Mouse (Mus musculus): Measurements from ENCODE around the gene Cyp2c68.

DNA sequence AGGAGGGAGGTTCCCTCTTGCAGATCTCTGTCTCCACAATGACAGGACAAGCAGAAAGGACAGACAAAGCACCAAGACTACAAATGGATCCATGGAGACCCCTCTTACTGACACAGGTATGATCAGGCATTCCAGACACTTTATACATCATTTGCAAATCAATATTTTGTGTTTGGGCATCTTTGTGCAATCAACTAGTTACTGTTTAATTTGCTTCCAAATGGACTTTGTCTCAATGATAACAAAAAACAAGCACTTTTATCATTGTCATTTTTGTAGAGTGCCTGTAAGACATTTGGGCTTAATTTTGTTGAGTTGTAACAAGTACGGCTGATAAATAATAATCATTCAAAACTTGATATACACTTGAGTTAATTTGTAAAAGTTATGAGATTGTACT, 91.9 kb downstream of the Cyp2c68 start, which contains the start of gene Cyp2c67:
- TF ChIP-seq POLR2A (IDR thresholded peaks at IDR 0.05; ENCODE audit: insufficient read depth, low read depth, low read length) (no peak), CTCF (IDR thresholded peaks at IDR 0.05) (no peak), EP300 (IDR thresholded peaks at IDR 0.05; ENCODE audit: insufficient read depth, low read depth, low read length) (no peak)
